Mouse (Mus musculus): Measurements from ENCODE around the gene Nfkbid.

The Nfkbid gene

GRCm38 (mm10) chr7:30421175-30421889 lies at the start of gene Nfkbid:
Nfkbid (plus strand) TSS chr7:30421732.
- peak; percentile 47 for DNase-seq (ENCODE audit: extremely low spot score)

GRCm38 (mm10) chr7:30373501-30373962 lies 48.0 kb upstream of the Nfkbid start:
- DNase-seq (ENCODE audit: extremely low spot score): peak; percentile 89

GRCm38 (mm10) chr7:30380061-30380460 lies 41.5 kb upstream of the Nfkbid start:
- no peak for DNase-seq (ENCODE audit: extremely low spot score)

GRCm38 (mm10) chr7:30384106-30384505 lies 37.4 kb upstream of the Nfkbid start:
- DNase-seq (ENCODE audit: extremely low spot score): no peak

GRCm38 (mm10) chr7:30392746-30393520 lies 28.6 kb upstream of the Nfkbid start:
- no peak for DNase-seq (ENCODE audit: extremely low spot score)

- no peak for DNase-seq (ENCODE audit: extremely low spot score)
Measured at GRCm38 (mm10) chr7:30393631-30394030, 27.9 kb upstream of the Nfkbid start.

- peak; percentile 20 for DNase-seq (ENCODE audit: extremely low spot score)
Measured at GRCm38 (mm10) chr7:30394379-30394778, 27.2 kb upstream of the Nfkbid start.

- DNase-seq (ENCODE audit: extremely low spot score): no peak
Measured at GRCm38 (mm10) chr7:30394871-30395270, 26.7 kb upstream of the Nfkbid start.

- no peak for DNase-seq (ENCODE audit: extremely low spot score)
Measured at GRCm38 (mm10) chr7:30399671-30400070, 21.9 kb upstream of the Nfkbid start.

- DNase-seq (ENCODE audit: extremely low spot score): no peak
Measured at GRCm38 (mm10) chr7:30402343-30402742, 19.2 kb upstream of the Nfkbid start.

- DNase-seq (ENCODE audit: extremely low spot score): no peak
Measured at GRCm38 (mm10) chr7:30408639-30409038, 12.9 kb upstream of the Nfkbid start.

GRCm38 (mm10) chr7:30409789-30410188 lies 11.7 kb upstream of the Nfkbid start:
- DNase-seq (ENCODE audit: extremely low spot score): no peak

GRCm38 (mm10) chr7:30411023-30411422 lies 10.5 kb upstream of the Nfkbid start:
- no peak for DNase-seq (ENCODE audit: extremely low spot score)

GRCm38 (mm10) chr7:30412735-30413147 lies 8.8 kb upstream of the Nfkbid start:
- DNase-seq (ENCODE audit: extremely low spot score): no peak

GRCm38 (mm10) chr7:30413596-30413995 lies 7.9 kb upstream of the Nfkbid start, which contains the start of gene Tyrobp:
Tyrobp (plus strand) TSS chr7:30413760.
- DNase-seq (ENCODE audit: extremely low spot score): no peak

- no peak for DNase-seq (ENCODE audit: extremely low spot score)
Measured at GRCm38 (mm10) chr7:30417856-30418255, 3.7 kb upstream of the Nfkbid start.

GRCm38 (mm10) chr7:30419561-30420499 lies 1.7 kb upstream of the Nfkbid start, which contains the start of gene Hcst:
Hcst (minus strand) TSS chr7:30419854.
- no peak for DNase-seq (ENCODE audit: extremely low spot score)

- DNase-seq (ENCODE audit: extremely low spot score): no peak
Measured at GRCm38 (mm10) chr7:30420673-30421072, 859 bp upstream of the Nfkbid start.

- DNase-seq (ENCODE audit: extremely low spot score): peak; percentile 82
Measured at GRCm38 (mm10) chr7:30421890-30422435, 431 bp downstream of the Nfkbid start.

GRCm38 (mm10) chr7:30422560-30422959 lies 1.0 kb downstream of the Nfkbid start:
- no peak for DNase-seq (ENCODE audit: extremely low spot score)

GRCm38 (mm10) chr7:30423071-30423641 lies 1.6 kb downstream of the Nfkbid start:
- DNase-seq (ENCODE audit: extremely low spot score): no peak

All from embryo, embryonic 9.5 days (tissue).